Mouse (Mus musculus) retina, adult 2 months (tissue): ENCODE results near the gene Duxbl1.
"Not testable (repeated sequence)": the region's sequence is repeated elsewhere in the genome, so short reads cannot be mapped to it uniquely, and the experiment has no call there.

Source experiments
- DNase-seq: peaks from one replicate; pipeline ENCODE4 v3.0.0-alpha.2; 2012; ENCODE audit warnings: low read depth, low spot score

Gene Duxbl1

DNA sequence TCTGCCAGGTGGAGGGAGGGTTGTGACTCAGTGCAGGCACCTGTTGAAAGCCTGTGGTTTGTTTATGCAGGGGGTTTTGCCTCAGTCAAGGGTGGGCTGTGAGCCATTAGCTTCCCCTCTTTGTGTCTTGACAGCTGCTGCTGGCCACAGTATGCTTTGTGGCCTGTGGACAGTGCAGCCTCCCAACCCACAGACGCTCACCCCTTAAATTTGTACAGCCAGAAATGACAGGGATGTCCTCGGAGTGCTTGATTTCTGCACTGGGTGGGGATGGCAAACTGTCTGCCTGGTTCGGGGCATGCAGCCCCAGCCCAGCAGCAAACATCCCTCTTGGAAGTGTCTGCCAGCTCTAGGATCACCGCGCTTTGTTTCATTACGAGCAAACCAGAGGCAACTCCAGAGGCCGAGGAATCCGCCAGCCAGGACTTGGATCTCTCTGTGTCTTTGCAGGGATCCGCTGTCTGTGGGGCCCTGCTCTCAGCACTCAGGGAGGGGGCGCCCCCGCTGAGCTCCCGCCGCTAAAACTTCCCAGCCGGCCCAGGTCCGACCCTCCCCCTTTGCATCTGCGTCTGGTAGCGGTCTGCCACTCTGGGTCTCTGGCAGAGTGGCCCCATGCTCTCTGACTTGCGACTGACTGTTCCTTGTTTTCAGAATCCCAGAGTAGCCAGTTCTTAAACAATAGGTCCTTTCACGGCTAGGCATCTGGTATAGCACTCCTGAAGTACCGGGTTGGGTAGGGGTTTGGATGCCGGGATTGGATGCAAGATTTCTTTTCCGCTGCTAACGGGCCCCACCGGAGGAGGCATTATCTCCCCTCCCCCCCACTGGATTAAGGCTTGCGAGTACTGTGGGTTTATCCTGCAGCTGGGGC, at the start of gene Duxbl1:
Duxbl1 (plus strand) TSS at position 207 of the 871 bp plus-strand sequence.
- DNase-seq: not testable (repeated sequence)

GRCm38 (mm10) chr14:25936867-25937630, 41.3 kb upstream of the Duxbl1 start:
- not testable (repeated sequence) for DNase-seq

DNA sequence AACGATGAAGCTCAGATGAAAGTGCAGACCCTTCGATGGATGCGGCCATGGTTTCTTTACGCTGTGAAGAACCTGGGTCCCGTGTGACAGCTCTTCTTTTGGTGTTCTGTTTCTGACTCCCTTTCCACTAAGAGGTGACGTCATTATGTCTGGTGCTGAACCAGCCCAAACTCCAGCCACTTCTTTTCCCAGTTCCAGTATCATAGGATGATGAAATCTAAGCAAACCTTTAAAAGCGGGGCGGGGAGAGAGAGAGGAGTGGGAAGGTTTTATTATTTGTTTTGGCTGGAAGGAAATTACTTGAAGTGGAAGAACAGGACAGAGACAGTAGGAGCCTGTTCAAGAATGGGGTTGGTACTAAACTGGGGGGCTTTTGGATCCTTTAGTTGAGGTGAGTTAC, 40.4 kb upstream of the Duxbl1 start, which contains the start of gene Cphx1:
Cphx1 (plus strand) TSS at position 301 of the 400 bp plus-strand sequence.
- not testable (repeated sequence) for DNase-seq

- DNase-seq: not testable (repeated sequence)
Measured at GRCm38 (mm10) chr14:25957861-25958260, 20.5 kb upstream of the Duxbl1 start.

GRCm38 (mm10) chr14:25979242-25979941, 1.0 kb downstream of the Duxbl1 start:
- not testable (repeated sequence) for DNase-seq

GRCm38 (mm10) chr14:25981880-25982279, 3.5 kb downstream of the Duxbl1 start:
- not testable (repeated sequence) for DNase-seq

DNA sequence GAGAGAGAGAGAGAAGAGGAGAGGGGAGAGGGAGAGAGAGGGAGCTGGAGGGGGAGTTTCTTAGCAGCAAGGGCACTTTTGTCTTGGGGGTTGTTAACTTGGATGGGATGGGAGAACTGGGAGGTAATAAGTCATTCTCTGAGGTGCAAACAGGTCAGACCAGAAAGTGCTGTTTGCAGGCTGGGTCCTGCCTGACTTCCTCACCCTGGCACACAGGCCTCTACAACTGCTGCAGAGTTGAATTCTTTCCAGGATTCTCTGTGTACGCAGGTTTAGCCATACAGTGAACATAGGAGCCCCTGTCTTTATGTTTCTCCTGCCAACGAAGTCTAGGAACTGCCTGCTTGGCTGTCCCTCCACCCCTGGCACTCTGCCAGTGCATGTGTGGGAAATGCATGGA, 29.1 kb downstream of the Duxbl1 start:
- DNase-seq: not testable (repeated sequence)

- DNase-seq: not testable (repeated sequence)
Measured at GRCm38 (mm10) chr14:26016414-26016813, 38.0 kb downstream of the Duxbl1 start.

GRCm38 (mm10) chr14:26021555-26021954, 43.2 kb downstream of the Duxbl1 start:
- not testable (repeated sequence) for DNase-seq

GRCm38 (mm10) chr14:26022831-26023230, 44.5 kb downstream of the Duxbl1 start:
- not testable (repeated sequence) for DNase-seq

GRCm38 (mm10) chr14:26025653-26026052, 47.3 kb downstream of the Duxbl1 start:
- DNase-seq: not testable (repeated sequence)

DNA sequence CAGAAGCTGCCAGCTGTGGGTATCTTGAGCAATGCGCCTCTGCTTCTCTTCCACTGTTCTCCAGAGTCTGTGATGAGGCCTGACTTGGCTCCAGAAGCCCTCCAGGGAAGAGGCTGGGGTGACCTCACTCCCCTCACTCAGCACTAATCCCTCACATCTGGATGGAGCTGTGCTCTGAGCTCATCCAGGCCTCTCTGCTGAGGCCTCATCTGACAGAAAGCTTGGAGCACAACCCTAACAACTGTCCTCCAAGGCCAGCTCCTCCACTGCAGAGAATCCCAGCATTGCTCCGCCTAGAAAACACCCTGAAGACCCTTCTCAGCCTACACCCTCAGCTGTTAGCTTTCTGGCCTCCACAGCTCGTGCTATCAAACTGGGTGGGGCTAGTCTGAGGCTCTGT, 56.0 kb downstream of the Duxbl1 start:
- not testable (repeated sequence) for DNase-seq

- not testable (repeated sequence) for DNase-seq
Measured at GRCm38 (mm10) chr14:26035439-26035838, 57.1 kb downstream of the Duxbl1 start.
